Mouse (Mus musculus): ENCODE data around the gene Prtg.

Gene Prtg

DNA sequence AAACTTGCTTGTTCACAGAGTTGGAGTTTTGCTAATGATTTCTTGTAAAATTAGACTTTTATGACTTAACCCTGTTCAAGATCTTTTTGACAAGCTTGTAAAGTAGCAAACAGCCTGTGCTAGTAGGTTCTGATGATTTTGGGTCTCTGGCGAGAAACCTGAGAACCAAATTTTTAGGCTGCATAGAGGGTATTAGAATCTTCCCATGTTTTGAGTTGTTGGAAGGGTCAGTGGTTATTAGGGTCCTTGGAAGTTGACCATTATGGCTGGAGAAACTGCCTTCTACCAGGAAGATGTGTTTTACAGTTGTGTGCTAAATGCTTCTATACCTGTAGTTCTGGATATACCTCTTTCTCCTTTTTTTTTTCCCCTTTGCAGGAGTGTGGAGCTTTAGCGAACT is 2.4 kb downstream of the Prtg start:
- no peak for DNase-seq (ENCODE audit: low spot score in 2 of 2)

DNA sequence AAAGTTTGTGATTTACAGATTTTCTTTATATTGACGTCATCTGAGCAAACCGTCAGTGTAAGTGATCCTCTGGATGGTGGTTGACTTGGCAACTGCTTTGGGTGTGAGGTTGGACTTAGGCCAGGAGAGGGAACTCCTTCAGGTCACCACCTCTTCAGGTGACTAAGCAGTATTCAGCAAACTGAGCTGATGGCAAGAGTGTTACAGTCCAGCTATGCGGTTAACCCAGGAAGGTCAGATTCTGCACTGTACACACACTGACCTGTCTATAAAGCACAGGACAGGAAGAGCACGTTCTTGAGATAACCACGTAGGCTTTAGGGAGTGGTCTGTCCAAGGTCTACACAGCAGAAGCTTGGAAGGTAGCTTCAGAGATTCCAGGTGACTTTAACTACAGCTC is 3.9 kb downstream of the Prtg start:
- DNase-seq (ENCODE audit: low spot score in 2 of 2) = no peak

DNA sequence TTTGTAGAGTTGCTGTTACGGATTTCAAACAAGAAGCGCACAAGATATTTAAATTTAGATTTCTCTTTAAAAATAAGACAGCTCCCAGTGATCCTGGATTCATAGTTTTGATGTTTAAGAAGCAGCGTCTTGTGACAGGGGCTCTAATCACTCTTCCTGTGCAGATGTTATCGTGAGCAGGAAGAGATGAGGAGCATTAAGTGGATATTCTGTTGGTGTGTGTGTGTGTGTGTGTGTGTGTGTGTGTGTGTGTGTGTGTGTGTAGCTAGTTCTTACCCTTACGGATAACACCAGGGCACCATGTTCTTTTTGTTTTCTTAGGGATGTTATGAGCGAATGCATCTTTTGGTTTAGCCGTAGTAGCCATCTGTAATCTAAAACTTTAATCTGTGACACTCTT is 5.4 kb downstream of the Prtg start:
- DNase-seq (ENCODE audit: low spot score in 2 of 2) = no peak

DNA sequence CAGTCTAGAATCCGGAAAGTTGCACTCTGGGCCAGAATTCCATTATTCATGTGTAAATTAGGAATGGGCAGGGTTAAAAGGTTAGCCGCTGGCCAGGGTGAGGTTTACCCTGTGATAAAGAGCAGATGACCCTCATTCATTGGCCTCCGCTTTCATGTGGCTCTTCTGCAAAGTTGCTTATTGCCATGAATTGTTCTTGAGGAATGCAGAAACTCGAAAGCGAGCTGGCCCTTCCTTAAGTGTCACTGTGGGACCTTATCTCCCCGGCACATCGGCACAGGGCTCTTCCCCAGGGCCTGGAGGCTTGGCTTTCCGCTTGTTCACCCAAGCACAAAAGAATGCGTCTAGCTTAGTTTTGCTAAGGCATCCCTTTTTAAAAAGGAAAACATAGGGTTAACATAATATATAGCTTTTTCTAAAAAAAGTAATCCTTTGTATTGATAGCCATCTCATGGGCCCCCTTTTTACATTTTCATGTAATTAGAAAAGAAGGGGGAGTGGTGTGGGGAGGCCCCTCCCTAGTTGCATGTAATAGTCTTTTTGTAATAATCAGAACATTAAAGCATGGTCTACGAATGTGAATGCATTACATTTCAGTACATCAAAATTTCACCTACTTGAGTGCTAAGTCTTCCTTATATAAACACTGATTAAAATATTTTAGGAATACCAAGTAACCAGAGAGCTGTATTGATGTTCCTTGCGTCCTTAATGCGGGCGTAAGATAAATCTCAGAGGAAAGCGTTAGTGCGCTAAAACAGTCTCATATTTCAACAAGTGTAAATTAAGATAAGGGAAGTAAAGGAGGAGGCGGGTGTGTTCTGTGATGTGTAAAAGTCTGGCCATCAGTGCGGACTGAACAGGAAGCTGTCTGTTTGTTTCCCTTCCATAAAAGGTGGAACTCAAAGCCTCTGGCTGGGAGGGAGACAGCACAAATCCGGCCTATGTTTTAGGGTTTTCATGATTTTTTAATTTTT is 6.2 kb downstream of the Prtg start:
- no peak for DNase-seq (ENCODE audit: low spot score in 2 of 2)

DNA sequence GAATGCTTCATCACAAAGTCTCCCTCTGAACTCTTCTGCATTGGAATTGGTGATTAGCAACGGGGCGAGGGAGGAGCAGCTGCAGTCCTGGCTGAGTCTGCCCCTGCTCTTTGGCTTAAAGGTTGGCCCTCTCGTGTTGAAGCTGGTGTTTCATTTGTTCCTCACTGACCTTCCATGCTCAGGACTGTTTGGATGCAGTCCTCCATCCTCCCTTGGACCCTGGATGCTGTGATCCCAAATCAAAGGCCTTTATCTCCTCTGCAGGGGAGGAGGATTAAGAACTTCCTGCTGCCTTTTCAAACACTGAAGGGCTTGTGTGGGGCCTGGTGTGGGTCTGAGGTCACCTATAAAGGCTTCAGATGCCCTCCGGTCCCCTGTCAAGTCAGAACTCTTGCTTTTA is 18.8 kb downstream of the Prtg start:
- DNase-seq (ENCODE audit: low spot score in 2 of 2) = no peak

DNA sequence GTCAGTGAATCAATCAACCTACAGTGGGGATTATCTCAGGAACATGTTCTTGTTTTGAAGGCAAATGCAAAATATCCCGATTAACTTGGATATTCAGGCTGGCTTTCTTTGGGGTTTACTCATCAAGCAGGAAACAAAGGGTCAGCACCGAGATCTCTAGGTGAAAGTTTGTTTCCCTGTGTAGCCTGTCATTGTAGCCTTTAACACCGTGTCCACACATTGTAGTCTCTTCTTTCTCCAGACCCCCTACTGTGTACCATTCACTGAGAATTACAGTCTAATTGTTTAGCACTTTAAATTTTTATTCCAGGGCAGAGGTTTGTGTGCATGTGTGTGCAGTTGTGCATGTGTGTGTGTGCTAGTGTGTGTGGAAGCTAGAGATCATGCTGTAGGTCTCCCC is 19.3 kb downstream of the Prtg start:
- DNase-seq (ENCODE audit: low spot score in 2 of 2) = no peak

DNA sequence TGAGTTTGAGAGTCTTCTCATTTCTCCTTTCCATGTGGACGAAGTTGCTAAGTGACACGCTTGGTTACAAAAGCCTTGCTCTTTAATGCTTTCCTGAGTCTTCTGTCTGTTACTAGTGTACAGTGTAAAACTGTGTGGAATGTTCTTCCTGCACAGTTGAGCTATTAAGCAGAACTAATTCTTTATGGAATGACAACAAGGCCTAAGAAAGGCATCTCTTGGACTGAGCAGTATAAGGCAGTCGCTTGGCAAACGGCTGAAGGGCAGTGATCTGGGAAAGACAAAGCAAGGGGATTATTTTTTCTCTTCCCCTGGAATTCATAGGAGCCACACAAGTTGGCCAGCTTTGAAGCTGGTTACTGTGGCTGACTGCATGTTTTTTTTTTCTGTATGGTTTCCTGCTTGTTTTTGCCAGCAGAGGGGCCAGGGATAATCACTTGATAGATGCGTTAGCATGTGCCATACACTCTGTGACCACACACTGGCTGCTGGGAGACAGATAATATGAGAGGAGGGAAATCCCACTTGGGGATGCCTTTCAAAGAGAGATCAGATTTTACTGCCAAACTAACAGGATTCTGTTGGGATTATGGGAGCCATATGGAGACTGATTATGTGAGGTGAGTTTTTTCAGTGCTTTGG is 22.1 kb downstream of the Prtg start:
- DNase-seq (ENCODE audit: low spot score in 2 of 2) = no peak

DNA sequence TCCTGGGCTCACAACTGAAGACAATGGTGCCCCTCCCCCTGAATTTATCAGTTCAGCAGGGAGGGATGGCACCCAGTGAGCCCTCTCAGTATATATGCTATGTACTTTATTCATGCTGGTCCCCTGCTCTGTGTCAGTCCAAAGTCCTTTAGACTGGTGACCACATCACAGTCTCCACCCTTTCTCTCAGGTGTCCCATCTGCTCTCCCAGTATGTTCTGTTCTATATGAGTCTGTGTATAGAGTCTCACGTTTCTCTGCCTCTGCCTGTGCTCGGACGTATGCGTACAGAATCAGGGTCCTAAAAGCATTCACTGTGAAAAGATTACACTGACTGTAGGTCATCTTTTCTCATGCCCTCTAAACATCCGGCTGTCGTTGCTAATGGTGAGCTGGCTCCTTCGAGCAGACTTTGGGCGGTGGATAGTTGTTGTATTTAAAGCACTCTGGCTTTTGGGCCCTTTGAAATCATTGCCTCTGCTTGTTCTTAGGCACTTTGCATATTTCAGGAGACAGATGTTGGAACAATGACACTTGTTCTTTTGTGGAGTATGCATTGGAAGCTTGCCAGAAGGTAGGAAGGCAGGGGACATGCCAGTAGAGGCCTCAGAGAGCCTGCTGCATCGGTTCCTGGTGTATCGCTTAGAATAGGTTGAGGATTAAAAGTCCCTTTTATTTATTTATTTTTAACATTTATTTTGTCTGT is 27.5 kb downstream of the Prtg start:
- DNase-seq (ENCODE audit: low spot score in 2 of 2) = no peak

DNA sequence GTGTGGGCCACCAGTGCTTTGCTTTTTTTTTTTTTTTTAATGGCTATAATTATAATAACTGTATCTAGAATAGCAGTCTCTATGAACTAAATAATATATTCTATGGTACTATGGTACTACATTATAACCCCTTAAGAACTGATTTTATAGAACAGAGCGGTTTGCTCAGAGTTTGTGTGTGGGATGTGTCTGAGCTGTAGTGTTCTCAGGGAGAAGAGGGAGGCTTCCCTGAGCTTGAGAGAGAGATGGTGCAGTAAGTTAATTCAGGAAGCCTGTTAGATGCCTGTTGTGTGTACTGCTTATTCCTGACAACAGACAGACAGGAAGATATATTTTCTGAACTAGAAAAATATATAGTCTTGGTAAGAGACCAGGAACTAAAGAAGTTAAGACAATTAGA is 28.3 kb downstream of the Prtg start:
- DNase-seq (ENCODE audit: low spot score in 2 of 2) = no peak

DNA sequence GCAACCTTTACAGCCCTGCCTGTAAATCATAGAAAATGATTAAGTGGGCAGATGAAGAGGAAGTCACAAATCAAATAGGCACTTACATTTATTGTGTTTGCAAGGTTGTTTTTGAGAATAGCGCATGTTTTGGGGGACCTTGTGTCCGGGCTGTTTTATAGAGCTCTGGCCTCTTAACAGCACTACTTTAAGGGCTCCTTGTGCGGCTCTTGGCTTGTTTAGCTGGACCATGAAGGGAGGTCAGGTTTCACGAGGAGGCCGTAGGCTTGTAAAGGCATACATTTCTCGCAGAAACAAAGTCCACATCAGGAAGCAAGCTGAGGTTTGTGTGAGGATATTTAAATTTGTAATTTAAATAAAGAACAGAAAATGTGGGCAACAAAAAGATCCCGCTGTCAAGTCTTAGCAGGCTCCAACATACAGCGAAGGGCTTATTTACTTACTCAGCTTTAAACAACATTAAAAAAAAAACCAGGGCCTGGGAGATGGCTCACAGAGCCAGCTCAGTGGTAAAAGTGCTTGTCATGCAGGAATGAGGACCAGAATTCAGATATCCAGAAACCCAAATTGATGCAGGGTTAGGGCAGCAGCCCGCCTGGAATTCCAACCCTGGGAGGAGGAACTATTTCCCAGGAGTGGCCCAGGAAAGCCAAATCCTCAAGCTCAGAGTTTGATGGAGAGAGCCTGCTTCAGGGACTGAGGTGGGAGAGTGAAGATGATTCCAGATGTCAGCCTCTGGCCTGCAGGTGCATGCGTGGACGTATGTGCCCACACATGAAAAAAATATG is 30.2 kb downstream of the Prtg start:
- no peak for DNase-seq (ENCODE audit: low spot score in 2 of 2)

DNA sequence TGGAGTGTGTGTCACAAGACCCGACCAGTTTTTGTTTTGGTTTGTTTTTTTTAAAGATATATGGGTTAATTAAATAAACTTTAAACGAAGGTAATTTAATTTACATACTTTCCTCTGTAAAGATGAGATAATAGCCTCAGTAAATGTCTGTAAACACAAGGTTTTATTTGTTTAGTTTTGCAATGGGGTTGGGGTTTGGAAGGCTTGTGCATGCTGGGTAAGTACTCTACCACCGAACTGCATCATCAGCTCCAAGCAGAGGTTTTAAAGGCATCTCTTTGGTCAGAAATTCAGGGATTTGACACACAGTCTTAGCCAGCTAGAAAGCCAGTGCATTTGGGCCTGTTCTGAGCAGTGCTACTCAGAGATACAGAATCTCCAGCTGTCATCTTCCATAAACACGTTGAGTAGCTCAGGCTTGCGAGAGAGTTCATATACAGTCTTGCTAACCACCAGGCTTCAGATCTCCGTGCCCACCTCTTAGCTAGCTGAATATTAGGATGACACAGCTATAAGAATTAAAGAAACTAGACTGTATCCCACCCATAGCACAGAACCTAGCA is 31.0 kb downstream of the Prtg start:
- DNase-seq (ENCODE audit: low spot score in 2 of 2) = no peak

DNA sequence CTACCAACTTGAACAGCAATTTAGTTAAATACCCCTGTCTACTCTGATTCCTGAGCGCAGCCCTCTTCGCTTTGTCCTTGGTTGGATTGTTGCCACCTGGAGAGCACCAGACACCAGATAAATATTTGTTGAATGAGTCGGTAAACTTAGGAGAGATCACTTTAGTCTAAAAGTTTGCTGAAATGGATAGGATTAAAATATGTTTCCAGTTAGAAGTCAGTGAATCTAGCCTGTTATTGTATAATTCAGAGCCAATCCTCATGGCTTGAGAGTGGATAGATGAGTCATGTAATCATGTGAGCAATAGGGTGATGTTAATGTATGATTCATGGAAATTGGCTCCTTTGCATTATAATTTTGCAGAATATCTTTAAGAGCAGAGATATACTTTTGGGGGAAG is 31.6 kb downstream of the Prtg start:
- no peak for DNase-seq (ENCODE audit: low spot score in 2 of 2)

DNA sequence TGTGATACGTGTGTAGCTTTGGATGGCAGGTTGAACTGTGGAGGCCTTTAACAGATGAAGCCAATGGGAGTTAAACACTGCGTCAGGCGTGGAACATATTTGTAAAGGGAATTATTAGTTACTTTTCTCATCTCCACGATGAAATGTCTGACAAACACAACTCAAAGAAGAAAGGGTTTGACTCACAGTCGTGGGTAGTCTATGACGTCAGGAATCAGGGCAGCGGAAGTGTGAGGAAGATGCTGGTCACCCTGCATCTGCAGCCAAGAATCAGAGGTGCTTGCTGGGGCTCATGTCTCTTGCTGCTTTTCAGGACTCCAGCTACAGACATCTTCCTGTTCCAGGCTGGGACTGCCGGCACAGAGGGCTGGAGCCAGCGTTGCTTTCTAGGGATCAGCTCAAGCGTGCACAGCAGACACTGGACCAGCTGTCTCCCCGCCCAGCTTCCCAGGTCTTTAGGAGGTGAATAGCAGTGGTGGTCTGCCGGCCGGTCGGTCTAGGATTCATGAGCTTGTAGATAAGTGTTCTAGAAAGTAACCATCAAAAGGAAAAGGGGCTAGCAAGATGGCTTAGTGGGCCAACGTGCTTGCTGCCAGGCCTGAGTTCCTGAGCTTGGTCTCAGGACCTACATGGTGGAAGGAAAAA is 32.8 kb downstream of the Prtg start:
- DNase-seq (ENCODE audit: low spot score in 2 of 2) = no peak

DNA sequence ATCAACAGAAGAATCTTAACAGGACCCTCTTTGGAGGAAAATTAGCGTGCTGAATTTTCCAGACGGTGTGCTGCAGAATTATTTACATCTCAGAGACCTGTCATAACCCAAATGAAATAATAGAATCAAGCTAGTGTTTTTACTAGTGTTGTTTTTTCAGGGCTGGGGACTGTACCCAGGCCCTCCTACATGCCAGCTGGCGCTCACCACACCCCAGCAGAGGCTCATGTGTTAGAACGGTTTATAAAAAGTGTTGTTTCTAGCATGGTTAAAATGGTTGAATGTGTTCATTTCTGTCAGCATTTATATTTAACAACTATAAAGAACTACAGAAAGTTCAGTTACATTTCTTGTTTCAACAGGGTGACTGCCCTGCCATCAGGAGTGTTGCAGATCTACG is 37.8 kb downstream of the Prtg start:
- peak; percentile 26 to 29 for DNase-seq (ENCODE audit: low spot score in 2 of 2)

DNA sequence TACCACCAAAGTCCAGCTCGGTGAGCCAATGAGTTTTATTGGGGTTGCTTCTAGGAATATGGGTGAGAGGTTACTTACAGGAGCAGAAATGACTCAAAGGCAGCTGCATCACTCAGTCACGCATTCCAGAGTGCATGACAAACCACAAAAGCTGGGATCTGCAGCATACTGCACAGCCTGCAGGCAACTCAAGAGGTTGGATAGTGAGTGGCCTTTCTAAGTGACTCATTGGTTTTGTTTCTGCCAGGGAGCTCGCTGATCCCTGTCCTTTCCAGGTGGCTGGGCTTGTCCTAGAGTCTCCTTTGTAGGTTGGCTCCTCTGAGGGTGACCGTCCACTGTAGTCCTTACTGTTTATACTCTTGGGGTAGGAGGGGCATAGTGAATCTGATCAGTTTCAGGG is 39.5 kb downstream of the Prtg start:
- no peak for DNase-seq (ENCODE audit: low spot score in 2 of 2)

DNA sequence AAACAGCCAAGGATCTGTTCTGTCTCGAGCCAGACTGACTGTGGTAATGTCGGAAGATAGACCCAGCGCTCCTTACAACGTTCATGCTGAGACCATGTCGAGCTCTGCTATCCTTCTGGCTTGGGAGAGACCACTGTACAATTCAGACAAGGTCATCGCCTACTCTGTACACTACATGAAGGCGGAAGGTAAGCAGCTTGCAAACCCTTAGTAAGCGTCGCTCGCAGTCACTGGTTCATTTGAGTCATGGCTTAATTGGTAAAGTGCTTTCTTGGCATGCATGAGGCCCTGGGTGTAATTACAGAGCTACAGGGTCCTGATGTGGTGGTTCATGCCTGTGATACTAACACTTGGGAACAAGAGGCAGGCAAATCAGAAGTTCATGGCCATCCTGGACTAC is 44.9 kb downstream of the Prtg start:
- no peak for DNase-seq (ENCODE audit: low spot score in 2 of 2)

DNA sequence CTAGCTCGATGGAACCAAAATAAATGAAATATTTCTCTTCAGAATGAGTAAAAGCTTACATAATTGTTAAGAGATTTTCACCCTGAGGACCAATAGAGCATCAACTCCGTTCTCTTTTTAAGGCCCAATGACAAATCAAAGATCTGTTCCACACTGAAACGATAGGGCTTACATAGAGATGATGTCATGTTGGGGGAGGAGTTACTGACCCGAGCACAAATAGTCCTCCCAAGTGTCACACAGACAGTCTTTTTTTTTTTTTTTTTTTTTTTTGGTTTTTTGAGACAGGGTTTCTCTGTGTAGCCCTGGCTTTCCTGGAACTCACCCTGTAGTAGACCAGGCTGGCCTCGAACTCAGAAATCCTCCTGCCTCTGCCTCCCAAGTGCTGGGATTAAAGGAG is 45.3 kb downstream of the Prtg start:
- no peak for DNase-seq (ENCODE audit: low spot score in 2 of 2)

DNA sequence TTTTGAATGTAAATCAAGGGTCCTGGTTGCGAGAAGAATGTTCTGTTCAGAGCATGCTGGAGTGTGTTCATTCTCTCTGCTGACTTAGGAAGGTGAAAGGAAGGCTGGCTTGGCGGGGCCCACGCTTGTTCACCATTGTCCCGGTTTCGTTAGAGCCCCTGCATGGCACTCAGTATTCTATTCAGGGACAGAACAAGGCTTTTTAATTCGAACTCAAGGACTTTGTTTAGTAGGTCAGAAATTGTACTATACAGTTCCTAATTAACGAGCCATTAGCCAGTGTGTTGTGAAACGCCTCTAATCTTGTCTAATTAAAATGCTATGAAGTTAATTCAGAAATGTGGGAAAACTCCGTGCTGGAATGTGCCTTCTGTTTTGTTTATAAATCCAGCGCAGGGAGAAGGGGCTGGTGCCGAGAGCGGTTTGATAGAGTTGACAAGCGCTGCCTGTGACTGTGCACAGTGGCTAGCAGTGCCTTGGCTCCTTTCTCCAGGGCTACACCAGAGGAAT is 47.1 kb downstream of the Prtg start:
- DNase-seq (ENCODE audit: low spot score in 2 of 2) = no peak

DNA sequence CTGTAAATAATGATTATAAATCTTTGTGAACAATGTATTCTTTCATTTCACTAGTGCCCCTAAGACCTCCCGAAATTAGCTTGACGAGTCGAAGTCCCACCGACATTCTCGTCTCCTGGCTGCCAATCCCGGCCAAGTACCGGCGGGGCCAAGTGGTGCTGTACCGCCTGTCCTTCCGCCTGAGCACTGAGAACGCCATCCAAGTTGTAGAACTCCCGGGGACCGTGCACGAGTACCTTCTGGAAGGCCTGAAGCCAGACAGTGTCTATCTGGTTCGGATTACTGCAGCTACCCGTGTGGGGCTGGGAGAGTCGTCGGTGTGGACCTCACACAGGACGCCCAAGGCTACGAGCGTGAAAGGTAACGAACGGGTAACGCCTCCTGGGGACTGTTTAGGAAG is 50.0 kb downstream of the Prtg start:
- no peak for DNase-seq (ENCODE audit: low spot score in 2 of 2)

DNA sequence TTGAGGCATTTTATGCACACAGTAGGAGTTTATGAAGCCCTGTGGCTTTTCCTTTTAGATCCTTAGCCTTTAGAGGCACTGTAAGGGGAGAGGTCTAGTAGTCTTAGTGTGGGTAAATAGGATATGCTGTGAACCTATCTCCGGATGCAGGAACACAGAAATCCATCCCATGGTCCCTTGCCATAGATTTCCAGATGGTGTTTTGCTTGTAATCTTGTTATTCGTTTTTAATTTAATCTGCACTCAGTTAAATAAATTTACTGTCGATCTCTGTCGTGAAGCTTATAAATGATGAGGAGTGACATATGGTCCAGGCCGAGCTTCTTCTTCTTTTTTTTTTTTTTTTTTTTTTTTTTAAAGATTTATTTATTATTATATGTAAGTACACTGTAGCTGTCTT is 54.1 kb downstream of the Prtg start:
- DNase-seq (ENCODE audit: low spot score in 2 of 2) = no peak

DNA sequence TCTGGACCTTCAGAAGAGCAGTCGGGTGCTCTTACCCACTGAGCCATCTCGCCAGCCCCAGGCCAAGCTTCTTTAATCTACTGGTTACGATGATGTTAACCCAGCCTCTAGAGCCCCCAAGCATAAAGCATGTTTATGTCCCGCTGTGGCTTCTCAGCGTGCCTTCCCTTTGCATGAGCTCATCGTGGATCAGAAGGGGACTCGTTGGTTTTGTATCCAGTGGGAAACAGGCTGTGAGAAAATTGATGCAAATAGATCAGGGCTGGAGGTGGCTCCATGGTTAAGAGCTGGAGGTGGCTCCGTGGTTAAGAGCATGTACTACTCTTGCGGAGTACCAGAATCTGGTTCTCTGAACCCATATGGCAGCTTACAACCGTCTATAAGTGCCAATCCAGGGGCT is 54.6 kb downstream of the Prtg start:
- DNase-seq (ENCODE audit: low spot score in 2 of 2) = no peak
